Mouse (Mus musculus) CD4-positive naive resting alpha-beta T cell, adult 76 days (primary cell): ENCODE measurements around the gene Krt32. TPM values are rescaled to one million over a fixed set of nuclear protein-coding genes. Genes with fewer than 3 reads are reported as not detected.

Experiments used
- total RNA-seq: library from RNA; stranded (reverse); gene quantifications from one replicate; pipeline ENCODE4 v1.2.4, GENCODE M21; 2023

The Krt32 gene
- total RNA-seq: not detected

GRCm38 (mm10) chr11:100087861-100088260 lies at the start of gene Krt32:
Gene Krt32 (minus strand): TSS chr11:100088226.

GRCm38 (mm10) chr11:100135731-100136130 lies 47.7 kb upstream of the Krt32 start, which contains the start of gene Krt15:
Gene Krt15 (minus strand): TSS chr11:100135928.

GRCm38 (mm10) chr11:100121466-100121865 lies 33.4 kb upstream of the Krt32 start, which contains the start of gene Krt13:
Gene Krt13 (minus strand): TSS chr11:100121566.

GRCm38 (mm10) chr11:100105576-100106122 lies 17.6 kb upstream of the Krt32 start, which contains the start of gene Krt36:
Gene Krt36 (minus strand): TSS chr11:100105626.

GRCm38 (mm10) chr11:100096141-100096540 lies 8.1 kb upstream of the Krt32 start, which contains the start of gene Krt35:
Gene Krt35 (minus strand): TSS chr11:100096241.

GRCm38 (mm10) chr11:100050451-100050850 lies 37.6 kb downstream of the Krt32 start, which contains the start of gene Krt31:
Gene Krt31 (minus strand): TSS chr11:100050551.

GRCm38 (mm10) chr11:100041454-100041853 lies 46.6 kb downstream of the Krt32 start, which contains the start of gene Krt34:
Gene Krt34 (minus strand): TSS chr11:100041554.

Other genes starting within 250 kb of the Krt32 start
- not detected for gene Krtap4-16, start 236.6 kb downstream of the Krt32 start, total RNA-seq
- gene Gm11568, start 230.3 kb downstream of the Krt32 start, total RNA-seq: not detected
- gene Gm11559, start 223.8 kb downstream of the Krt32 start, total RNA-seq: not detected
- gene Krtap9-1, start 214.8 kb downstream of the Krt32 start, total RNA-seq: not detected
- not detected for gene Gm11567, start 209.0 kb downstream of the Krt32 start, total RNA-seq
- not detected for gene Krtap31-1, start 180.3 kb downstream of the Krt32 start, total RNA-seq
- not detected for gene Gm11565, start 173.5 kb downstream of the Krt32 start, total RNA-seq
- gene Krtap31-2, start 151.9 kb downstream of the Krt32 start, total RNA-seq: not detected
- not detected for gene Krtap9-5, start 139.8 kb downstream of the Krt32 start, total RNA-seq
- gene Krtap29-1, start 109.2 kb downstream of the Krt32 start, total RNA-seq: not detected
- gene Krtap16-1, start 101.6 kb downstream of the Krt32 start, total RNA-seq: not detected
- gene Krtap17-1, start 94.2 kb downstream of the Krt32 start, total RNA-seq: not detected
- not detected for gene Krt33a, start 72.0 kb downstream of the Krt32 start, total RNA-seq
- gene Krt33b, start 58.4 kb downstream of the Krt32 start, total RNA-seq: not detected
- gene Krt34, start 46.7 kb downstream of the Krt32 start, total RNA-seq: not detected
- gene Krt31, start 37.7 kb downstream of the Krt32 start, total RNA-seq: not detected
- not detected for gene Krt35, start 8.0 kb upstream of the Krt32 start, total RNA-seq
- not detected for gene Krt36, start 17.4 kb upstream of the Krt32 start, total RNA-seq
- gene Krt13, start 33.3 kb upstream of the Krt32 start, total RNA-seq: not detected
- not detected for gene Krt15, start 47.7 kb upstream of the Krt32 start, total RNA-seq
- not detected for gene Krt19, start 60.4 kb upstream of the Krt32 start, total RNA-seq
- not detected for gene Krt9, start 105.0 kb upstream of the Krt32 start, total RNA-seq
- gene Krt14, start 119.3 kb upstream of the Krt32 start, total RNA-seq: not detected
- gene Krt16, start 160.7 kb upstream of the Krt32 start, total RNA-seq: not detected
- gene Krt17, start 172.8 kb upstream of the Krt32 start, total RNA-seq: not detected
- not detected for gene Krt42, start 181.6 kb upstream of the Krt32 start, total RNA-seq
- 2,467 TPM for gene Eif1, start 231.7 kb upstream of the Krt32 start, total RNA-seq
- gene Gast, start 246.2 kb upstream of the Krt32 start, total RNA-seq: not detected